Mouse (Mus musculus) hindbrain, embryonic 12.5 days (tissue): ENCODE measurements around the gene Nufip1. TPM values are rescaled to one million over a fixed set of nuclear protein-coding genes. Genes with fewer than 3 reads are reported as not detected.

Experiments
- ATAC-seq: fragments of 200-750 bp; cut with Nextera tagmentation; 2 replicates; pipeline ENCODE4 v1.8.0; 2017; ENCODE audit warnings: moderate TSS enrichment; ENCODE audit not compliant: low FRiP score
- H3K27ac ChIP-seq: fragments of 300-500 bp; sonication (generic); 2 replicates; pipeline ENCODE4 v1.5.1; 2016; ENCODE audit warnings: mild to moderate bottlenecking
- H3K27me3 ChIP-seq: fragments of 300-500 bp; sonication (generic); 2 replicates; pipeline ENCODE4 v1.6.1; 2016; ENCODE audit warnings: mild to moderate bottlenecking
- H3K36me3 ChIP-seq: fragments of 300-500 bp; sonication (generic); 2 replicates; pipeline ENCODE4 v1.6.1; 2016; ENCODE audit warnings: mild to moderate bottlenecking
- H3K4me1 ChIP-seq: fragments of 300-500 bp; sonication (generic); 2 replicates; pipeline ENCODE4 v1.6.1; 2016
- H3K4me2 ChIP-seq: fragments of 300-500 bp; sonication (generic); replicated peaks from 2 replicates; pipeline ENCODE4 v1.6.1; 2016; ENCODE audit warnings: mild to moderate bottlenecking
- H3K4me3 ChIP-seq: fragments of 300-500 bp; sonication (generic); 2 replicates; pipeline ENCODE4 v1.5.1; 2016; ENCODE audit warnings: mild to moderate bottlenecking
- H3K9ac ChIP-seq: fragments of 300-500 bp; sonication (generic); 2 replicates; pipeline ENCODE4 v1.6.1; 2016; ENCODE audit warnings: mild to moderate bottlenecking, moderate library complexity
- H3K9me3 ChIP-seq: fragments of 300-500 bp; sonication (generic); replicated peaks from 2 replicates; pipeline ENCODE4 v1.6.1; 2016; ENCODE audit warnings: mild to moderate bottlenecking
- WGBS: fragments of 180-500 bp; shearing (Covaris S2); methylation state at CpG from one replicate; pipeline ENCODE4 v1.1.7; 2016; 5-methylcytosine and 5-hydroxymethylcytosine counted together
- polyA plus RNA-seq: library from polyadenylated mRNA; unstranded; fragments of >200 nt; fragmentation: Nextera tagmentation; extraction: Ambion mirVana; gene quantifications from 2 replicates; pipeline ENCODE4 v1.2.1, GENCODE M21; 2016

Nufip1 gene
- polyA plus RNA-seq, 1 experiment from 2014 or later = 15.3 TPM

DNA sequence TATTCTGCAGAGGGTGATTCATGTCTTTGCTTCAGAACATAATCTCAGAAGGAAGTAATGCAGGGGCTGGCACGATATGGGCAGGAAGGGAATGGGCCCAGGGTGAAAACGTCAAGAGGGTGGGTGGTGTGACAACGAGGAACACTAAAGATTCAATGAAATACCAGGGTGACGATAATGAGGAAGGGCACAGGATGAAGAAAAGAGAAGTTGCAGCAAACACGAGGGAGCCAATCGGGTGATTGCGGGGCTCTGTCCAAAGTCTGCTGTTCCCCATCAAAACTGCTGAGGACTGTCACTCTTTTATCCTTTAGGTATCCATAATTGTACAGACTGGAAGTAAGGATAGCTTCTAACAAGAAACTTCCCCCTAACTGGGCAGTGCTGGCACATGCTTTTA is 13.4 kb upstream of the Nufip1 start:
- WGBS = 95% methylated on average over 7 of the region's 7 CpGs
- H3K4me2 ChIP-seq = no peak overlapping the region
- no peak for ATAC-seq
- H3K27me3 ChIP-seq = no peaks in the 10 kb centered on the region
- no peak overlapping the region for H3K4me3 ChIP-seq
- no peak overlapping the region for H3K9ac ChIP-seq
- no peaks in the 10 kb centered on the region for H3K4me1 ChIP-seq
- H3K36me3 ChIP-seq = peaks cover 69% of the 10 kb centered on the region
- H3K27ac ChIP-seq = no peak overlapping the region
- no peaks in the 10 kb centered on the region for H3K9me3 ChIP-seq

DNA sequence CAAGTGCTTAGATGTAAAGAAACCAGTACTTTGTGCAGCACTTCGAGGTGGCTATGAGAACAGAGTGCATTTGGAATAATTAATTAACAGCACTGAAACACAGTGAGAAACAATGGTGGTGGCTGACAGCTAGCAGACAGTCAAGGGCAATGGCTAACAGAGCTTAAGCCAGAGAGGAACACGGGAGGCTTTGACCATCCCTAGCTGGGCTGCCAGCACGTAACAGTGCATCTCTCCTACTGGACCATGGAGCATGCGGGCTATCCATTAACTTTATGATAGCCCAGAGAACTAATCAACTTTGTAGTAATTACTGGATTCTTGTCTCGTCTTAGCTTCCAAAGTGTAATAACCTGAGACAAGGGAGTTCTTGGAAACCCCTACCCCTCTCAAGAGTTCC is 12.9 kb upstream of the Nufip1 start:
- Histone ChIP-seq H3K4me2 (no peak overlapping the region), H3K36me3 (peaks cover 67% of the 10 kb centered on the region), H3K27ac (no peak overlapping the region), H3K27me3 (no peaks in the 10 kb centered on the region), H3K9ac (no peak overlapping the region), H3K4me1 (no peaks in the 10 kb centered on the region), H3K9me3 (no peaks in the 10 kb centered on the region), H3K4me3 (no peak overlapping the region)
- 89% methylated on average over 5 of the region's 5 CpGs for WGBS
- ATAC-seq = no peak

DNA sequence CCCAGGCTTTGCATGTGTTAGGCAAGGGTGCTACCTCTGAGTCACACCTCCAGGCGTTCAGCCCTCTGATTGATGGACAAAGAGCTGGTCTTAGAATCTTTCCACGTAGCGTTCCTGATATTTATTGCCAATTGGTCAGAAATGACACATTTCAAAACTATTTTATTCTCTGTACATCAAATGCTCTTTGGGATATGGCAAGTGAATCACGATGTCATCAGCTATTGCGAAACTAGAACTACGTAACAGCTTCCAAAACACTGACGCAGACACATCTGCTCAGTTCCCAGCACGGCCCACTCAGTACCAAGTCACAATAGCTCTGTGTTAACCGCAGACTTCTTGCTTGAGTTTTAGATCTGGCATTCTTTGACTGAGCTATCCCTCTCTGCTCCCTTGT is 11.1 kb upstream of the Nufip1 start:
- WGBS = 95% methylated on average over 9 of the region's 9 CpGs
- H3K4me2 ChIP-seq = no peak overlapping the region
- no peak for ATAC-seq

DNA sequence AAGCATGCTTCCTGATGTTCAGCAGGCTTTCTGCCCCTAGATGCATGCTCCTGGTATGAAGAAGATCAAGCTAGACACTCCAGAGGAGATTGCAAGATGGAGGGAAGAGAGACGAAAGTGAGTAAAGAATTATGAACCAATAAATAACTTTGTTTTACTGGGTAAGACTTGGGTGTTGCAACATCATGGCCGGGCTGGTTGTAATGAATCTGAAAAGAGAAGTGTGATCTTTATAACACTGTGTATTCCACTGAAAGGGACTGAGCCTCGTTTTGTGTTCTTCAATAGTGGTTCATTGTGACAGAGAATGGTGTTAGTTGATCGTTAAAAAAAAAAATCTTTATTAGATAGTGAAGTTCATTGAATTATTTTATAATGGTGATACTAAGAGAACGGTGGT is 5.1 kb downstream of the Nufip1 start:
- ATAC-seq = no peak
- no peak overlapping the region for H3K4me2 ChIP-seq
- no peak overlapping the region for H3K9ac ChIP-seq
- H3K4me1 ChIP-seq = peaks cover 11% of the 10 kb centered on the region
- H3K9me3 ChIP-seq = no peaks in the 10 kb centered on the region
- 95% methylated on average over 5 of the region's 5 CpGs for WGBS
- H3K36me3 ChIP-seq = peaks cover 51% of the 10 kb centered on the region
- no peaks in the 10 kb centered on the region for H3K27me3 ChIP-seq
- no peak overlapping the region for H3K27ac ChIP-seq
- no peak overlapping the region for H3K4me3 ChIP-seq

More for the DNA sequence above, 11.1 kb upstream of the Nufip1 start:
- H3K27ac ChIP-seq = no peak overlapping the region
- no peaks in the 10 kb centered on the region for H3K4me1 ChIP-seq
- no peak overlapping the region for H3K9ac ChIP-seq
- no peak overlapping the region for H3K4me3 ChIP-seq
- H3K27me3 ChIP-seq = no peaks in the 10 kb centered on the region
- peaks cover 66% of the 10 kb centered on the region for H3K36me3 ChIP-seq
- no peaks in the 10 kb centered on the region for H3K9me3 ChIP-seq

DNA sequence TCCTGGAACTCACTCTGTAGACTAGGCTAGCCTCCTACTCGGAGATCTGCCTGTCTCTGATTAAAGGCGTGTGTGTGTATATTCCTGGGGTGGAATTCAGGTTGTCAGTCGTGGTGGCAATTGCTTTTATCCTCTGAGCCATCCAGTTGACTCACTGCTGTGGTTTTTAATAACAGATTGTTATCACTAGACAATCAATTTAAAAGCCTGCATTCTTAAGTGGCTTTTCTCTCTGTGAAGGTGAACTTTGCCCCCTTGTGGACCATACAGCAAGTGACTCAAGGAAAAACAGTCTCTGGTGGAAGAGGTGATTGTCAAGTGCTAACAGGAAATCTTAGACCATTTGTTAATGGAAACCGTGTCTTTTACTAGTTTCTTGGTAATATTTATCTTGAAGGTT is 8.3 kb downstream of the Nufip1 start:
- Histone ChIP-seq H3K36me3 (peaks cover 60% of the 10 kb centered on the region), H3K4me1 (no peaks in the 10 kb centered on the region), H3K4me3 (no peak overlapping the region), H3K27me3 (no peaks in the 10 kb centered on the region), H3K9me3 (no peaks in the 10 kb centered on the region), H3K9ac (no peak overlapping the region), H3K27ac (no peak overlapping the region), H3K4me2 (no peak overlapping the region)
- no peak for ATAC-seq
- 73% methylated on average over 4 of the region's 4 CpGs for WGBS

DNA sequence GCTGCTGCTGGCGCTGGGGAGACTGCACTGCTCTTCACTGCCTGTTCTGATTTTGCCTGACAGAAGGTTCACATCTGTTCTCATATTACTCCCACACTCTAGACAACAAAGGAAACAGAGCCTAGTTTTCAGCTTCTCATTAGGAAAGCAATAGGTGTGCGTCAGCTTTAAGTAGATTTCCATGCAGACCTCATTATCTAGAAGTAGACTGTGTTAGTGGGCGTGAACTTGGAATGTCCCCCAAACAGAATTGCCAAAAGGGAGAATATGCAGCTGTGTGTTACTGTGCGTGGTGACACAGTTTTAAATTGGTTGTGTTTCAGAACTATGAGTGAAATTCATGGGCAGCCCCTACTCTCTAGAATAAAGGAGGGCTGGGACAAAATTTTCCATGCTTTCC is 9.8 kb downstream of the Nufip1 start:
- 90% methylated on average over 4 of the region's 4 CpGs for WGBS
- H3K9me3 ChIP-seq = no peaks in the 10 kb centered on the region
- ATAC-seq = no peak
- H3K4me1 ChIP-seq = no peaks in the 10 kb centered on the region
- peaks cover 61% of the 10 kb centered on the region for H3K36me3 ChIP-seq
- H3K27me3 ChIP-seq = no peaks in the 10 kb centered on the region
- H3K4me2 ChIP-seq = no peak overlapping the region
- H3K27ac ChIP-seq = no peak overlapping the region
- no peak overlapping the region for H3K4me3 ChIP-seq
- no peak overlapping the region for H3K9ac ChIP-seq

DNA sequence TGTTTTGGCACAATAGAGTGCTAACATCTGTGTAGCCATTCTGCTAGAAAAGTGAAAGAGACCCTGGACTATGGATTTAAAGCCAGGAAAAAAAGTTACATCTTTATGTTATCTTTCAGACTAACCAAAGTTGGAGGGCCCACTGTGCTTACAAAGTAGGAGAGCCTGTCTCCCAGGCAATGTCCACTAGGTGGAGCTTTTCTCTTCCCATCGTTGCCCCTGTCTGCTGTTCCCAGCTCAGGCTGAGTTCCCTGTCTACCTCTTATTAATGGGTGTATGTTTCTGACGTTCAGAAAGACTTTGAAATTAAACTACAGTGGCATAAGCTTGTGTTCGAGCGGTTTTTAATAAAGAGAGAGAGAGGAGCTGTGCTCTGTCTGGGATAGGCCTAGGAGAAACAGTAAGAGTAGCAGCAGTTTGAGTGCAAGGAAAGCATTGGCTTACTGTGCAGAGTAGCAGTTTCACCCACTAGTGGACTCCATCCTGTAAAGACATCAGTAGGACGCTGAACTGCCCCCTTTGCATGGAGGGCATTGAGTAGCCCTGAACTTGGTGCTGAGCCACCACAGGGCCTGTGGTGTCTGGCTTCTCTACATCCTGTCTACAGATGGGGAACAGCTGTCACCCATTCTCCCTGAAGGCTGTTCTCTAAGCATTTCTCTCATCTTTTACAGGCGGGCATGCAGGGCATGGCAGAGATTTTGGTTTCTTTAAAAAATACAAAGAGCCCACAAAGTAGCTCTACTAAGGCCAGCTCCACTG is 11.4 kb downstream of the Nufip1 start:
- Histone ChIP-seq H3K4me3 (no peak overlapping the region), H3K27ac (no peak overlapping the region), H3K4me1 (no peaks in the 10 kb centered on the region), H3K27me3 (no peaks in the 10 kb centered on the region), H3K9ac (no peak overlapping the region), H3K36me3 (peaks cover 63% of the 10 kb centered on the region), H3K4me2 (no peak overlapping the region), H3K9me3 (no peaks in the 10 kb centered on the region)
- 62% methylated on average over 6 of the region's 6 CpGs for WGBS
- no peak for ATAC-seq

DNA sequence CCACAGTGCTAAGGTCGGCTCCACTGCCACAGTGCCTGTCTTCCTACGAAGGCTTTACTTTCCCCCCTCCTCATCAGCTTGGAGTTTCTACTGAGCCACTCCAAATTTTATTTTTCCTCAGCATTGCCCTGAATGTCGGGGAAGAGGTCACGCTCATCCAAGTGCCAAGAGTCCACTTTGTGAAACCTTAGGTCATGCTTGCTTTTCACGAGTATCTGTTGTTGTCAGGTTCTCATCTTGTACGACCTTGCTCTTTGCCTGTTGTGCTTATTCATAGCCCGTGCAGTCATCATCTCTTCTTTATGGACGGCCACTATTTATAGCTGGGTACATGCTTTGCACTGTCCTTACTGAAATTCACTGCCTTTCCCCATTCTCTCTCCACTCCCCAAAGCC is 12.0 kb downstream of the Nufip1 start:
- Histone ChIP-seq H3K27ac (no peak overlapping the region), H3K9me3 (no peaks in the 10 kb centered on the region), H3K4me1 (no peaks in the 10 kb centered on the region), H3K9ac (no peak overlapping the region), H3K4me3 (no peak overlapping the region), H3K27me3 (no peaks in the 10 kb centered on the region), H3K4me2 (no peak overlapping the region), H3K36me3 (peaks cover 63% of the 10 kb centered on the region)
- 96% methylated on average over 8 of the region's 8 CpGs for WGBS
- ATAC-seq = no peak

DNA sequence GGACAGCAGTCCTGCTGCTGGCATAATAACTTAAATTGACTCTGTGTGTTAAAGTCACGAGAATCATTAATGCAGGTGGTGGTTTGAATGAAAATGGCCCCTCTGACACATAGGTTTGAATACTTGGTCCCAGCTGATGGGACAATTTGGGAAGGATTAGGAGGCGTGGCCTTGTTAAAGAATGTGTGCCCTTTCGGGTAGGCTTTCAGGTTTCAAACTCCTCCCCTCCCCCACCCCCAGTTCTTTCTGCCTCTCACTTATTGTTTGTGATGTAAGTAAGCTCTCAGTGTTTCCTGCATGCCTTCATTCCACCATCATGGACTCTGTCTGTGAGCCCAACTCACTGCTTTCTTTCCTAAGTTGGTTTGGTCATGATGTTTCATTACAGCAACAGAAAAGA is 16.6 kb downstream of the Nufip1 start:
- no peaks in the 10 kb centered on the region for H3K9me3 ChIP-seq
- H3K4me1 ChIP-seq = no peaks in the 10 kb centered on the region
- H3K36me3 ChIP-seq = peaks cover 72% of the 10 kb centered on the region
- H3K9ac ChIP-seq = no peak overlapping the region
- no peak overlapping the region for H3K27ac ChIP-seq
- H3K27me3 ChIP-seq = no peaks in the 10 kb centered on the region
- H3K4me3 ChIP-seq = no peak overlapping the region
- ATAC-seq = no peak
- H3K4me2 ChIP-seq = no peak overlapping the region
- WGBS = 85% methylated on average over 3 of the region's 3 CpGs

DNA sequence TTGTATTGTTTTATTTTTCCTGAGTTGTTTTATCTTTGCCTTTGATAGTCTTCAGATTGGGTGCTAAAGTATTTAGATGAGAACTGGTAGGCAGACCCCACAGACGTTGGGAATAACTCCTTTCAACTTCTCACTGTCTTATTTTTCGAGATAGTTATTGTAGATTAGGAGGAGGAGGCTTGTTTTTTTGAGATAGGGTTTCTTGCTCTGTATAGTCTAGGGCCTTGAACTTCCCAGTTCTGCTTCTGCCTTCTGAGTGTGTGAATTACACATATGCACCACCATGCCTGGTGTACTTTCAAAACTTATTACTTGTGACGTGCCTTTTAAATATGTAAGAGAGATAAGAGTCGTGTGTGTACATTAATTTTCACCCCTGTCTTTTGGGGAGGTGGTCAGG is 17.5 kb downstream of the Nufip1 start:
- peaks cover 73% of the 10 kb centered on the region for H3K36me3 ChIP-seq

DNA sequence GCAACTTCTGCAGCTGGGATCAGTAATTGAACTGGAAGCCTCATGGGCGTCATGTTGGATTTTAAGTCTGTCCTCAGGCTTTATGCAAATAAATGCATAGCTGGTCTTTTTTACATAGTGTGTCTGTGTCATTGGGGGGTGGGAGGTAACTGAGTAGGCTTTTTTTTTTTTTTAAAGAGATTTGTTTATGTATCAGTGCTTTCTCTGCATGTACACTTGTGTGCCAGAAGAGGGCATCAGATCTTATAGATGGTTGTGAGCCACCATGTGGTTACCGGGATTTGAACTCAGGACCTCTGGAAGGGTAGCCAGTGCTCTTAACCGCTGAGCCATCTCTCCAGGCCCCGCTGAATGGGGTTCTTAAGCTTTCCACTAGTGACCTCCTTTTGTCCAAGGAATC is 24.3 kb downstream of the Nufip1 start:
- ATAC-seq = no peak
- Histone ChIP-seq H3K9me3 (no peaks in the 10 kb centered on the region), H3K9ac (no peak overlapping the region), H3K36me3 (peaks cover 54% of the 10 kb centered on the region), H3K27ac (no peak overlapping the region), H3K4me2 (no peak overlapping the region), H3K27me3 (no peaks in the 10 kb centered on the region), H3K4me1 (no peaks in the 10 kb centered on the region), H3K4me3 (no peak overlapping the region)
- 94% methylated on average over 4 of the region's 4 CpGs for WGBS

More for the DNA sequence above, 17.5 kb downstream of the Nufip1 start:
- H3K4me2 ChIP-seq = no peak overlapping the region
- 87% methylated on average over 4 of the region's 4 CpGs for WGBS
- H3K27ac ChIP-seq = no peak overlapping the region
- no peak overlapping the region for H3K9ac ChIP-seq
- H3K4me3 ChIP-seq = no peak overlapping the region
- no peaks in the 10 kb centered on the region for H3K9me3 ChIP-seq
- no peak for ATAC-seq
- no peaks in the 10 kb centered on the region for H3K27me3 ChIP-seq
- no peaks in the 10 kb centered on the region for H3K4me1 ChIP-seq

DNA sequence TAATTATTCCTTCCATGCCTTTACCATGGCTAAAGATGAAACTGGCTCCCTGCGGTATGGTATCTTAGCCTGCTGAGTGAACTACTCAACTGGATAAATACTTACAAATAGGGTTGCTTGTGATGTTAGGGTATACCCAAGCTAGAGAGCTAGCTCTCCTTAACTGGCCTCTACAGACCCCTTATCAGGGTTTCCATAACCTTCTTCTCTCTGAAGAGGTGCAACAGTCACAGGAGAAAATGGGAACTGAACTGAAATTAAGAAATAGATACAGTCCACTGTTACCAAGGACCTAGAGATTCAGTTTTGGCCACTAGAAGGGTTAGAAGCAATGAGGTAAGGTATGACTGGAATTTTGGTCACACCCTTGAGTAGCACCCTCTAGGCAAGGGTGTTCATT is 34.6 kb downstream of the Nufip1 start:
- Histone ChIP-seq H3K27ac (no peak overlapping the region), H3K9me3 (no peaks in the 10 kb centered on the region), H3K27me3 (no peaks in the 10 kb centered on the region), H3K36me3 (no peaks in the 10 kb centered on the region), H3K9ac (no peak overlapping the region), H3K4me1 (peaks cover 5% of the 10 kb centered on the region; the same call in 1 of the 2 replicates), H3K4me2 (no peak overlapping the region), H3K4me3 (no peak overlapping the region)
- WGBS = 71% methylated on average over 1 of the region's 1 CpGs
- no peak for ATAC-seq

DNA sequence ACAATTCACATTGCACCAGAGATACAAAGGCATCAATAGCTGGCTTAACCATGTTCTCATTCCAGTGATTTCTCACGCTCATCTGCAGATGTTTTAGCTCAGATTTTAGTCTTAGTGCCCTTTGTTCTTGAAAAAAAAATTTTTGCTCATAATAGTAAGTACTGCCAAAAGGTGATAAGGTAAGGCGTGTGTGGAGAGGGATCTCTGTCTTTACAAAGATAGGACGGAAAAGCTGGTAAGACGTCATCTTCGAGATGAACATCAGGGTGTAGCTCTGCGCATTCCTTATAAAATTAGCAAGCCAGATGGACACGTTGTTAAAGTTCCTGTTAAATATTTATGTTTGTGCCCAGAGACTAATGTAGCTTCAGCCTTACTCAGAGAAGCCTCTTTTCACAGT is 35.2 kb downstream of the Nufip1 start:
- H3K9ac ChIP-seq = no peak overlapping the region
- peaks cover 5% of the 10 kb centered on the region; the same call in 1 of the 2 replicates for H3K4me1 ChIP-seq
- H3K27me3 ChIP-seq = no peaks in the 10 kb centered on the region
- no peak overlapping the region for H3K4me2 ChIP-seq
- no peak for ATAC-seq
- H3K4me3 ChIP-seq = no peak overlapping the region
- no peaks in the 10 kb centered on the region for H3K9me3 ChIP-seq
- 61% methylated on average over 7 of the region's 7 CpGs for WGBS
- no peaks in the 10 kb centered on the region for H3K36me3 ChIP-seq
- H3K27ac ChIP-seq = no peak overlapping the region
